Mouse (Mus musculus) kidney, postnatal 0 days (tissue): Measurements from ENCODE around the gene Ppp1r18. TPM values are rescaled to one million over a fixed set of nuclear protein-coding genes. Genes with fewer than 3 reads are reported as not detected.
A peak's percentile ranks its signal among the peaks of the same experiment; 100 is the strongest.

Experiments used
- ATAC-seq: fragments of 200-750 bp; cut with Nextera tagmentation; replicated peaks from 2 replicates; pipeline ENCODE4 v1.8.0; 2017; ENCODE audit warnings: low read depth, moderate number of reproducible peaks, moderate TSS enrichment, moderate library complexity; ENCODE audit not compliant: low FRiP score
- DNase-seq: peaks from one replicate; pipeline ENCODE4 v3.0.0-alpha.2; 2016; ENCODE audit warnings: low spot score
- H3K27ac ChIP-seq: fragments of 300-500 bp; sonication (generic); 2 replicates; pipeline ENCODE4 v1.5.1; 2014; ENCODE audit warnings: mild to moderate bottlenecking
- H3K27me3 ChIP-seq: fragments of 300-500 bp; sonication (generic); 2 replicates; pipeline ENCODE4 v1.6.1; 2014; ENCODE audit warnings: low read length, mixed read lengths; ENCODE audit not compliant: insufficient read depth
- H3K36me3 ChIP-seq: fragments of 300-500 bp; sonication (generic); 2 replicates; pipeline ENCODE4 v1.6.1; 2014; ENCODE audit warnings: low read length, mixed read lengths; ENCODE audit not compliant: insufficient read depth
- H3K4me1 ChIP-seq: fragments of 300-500 bp; sonication (generic); replicated peaks from 2 replicates; pipeline ENCODE4 v1.6.1; 2014; ENCODE audit warnings: antibody characterized with exemption, low read length, mixed read lengths; ENCODE audit not compliant: insufficient read depth
- H3K4me2 ChIP-seq: fragments of 300-500 bp; sonication (generic); 2 replicates; pipeline ENCODE4 v1.6.1; 2014; ENCODE audit warnings: mild to moderate bottlenecking, low read length, moderate library complexity, mixed read lengths
- H3K4me3 ChIP-seq: fragments of 300-500 bp; sonication (generic); replicated peaks from 2 replicates; pipeline ENCODE4 v1.5.1; 2014; ENCODE audit warnings: low read depth, low read length
- H3K9ac ChIP-seq: fragments of 300-500 bp; sonication (generic); 2 replicates; pipeline ENCODE4 v1.6.1; 2014; ENCODE audit warnings: low read depth, low read length
- H3K9me3 ChIP-seq: fragments of 300-500 bp; sonication (generic); replicated peaks from 2 replicates; pipeline ENCODE4 v1.6.1; 2016; ENCODE audit warnings: low read length, inconsistent platforms, mixed read lengths
- CTCF ChIP-seq: IDR thresholded peaks from 2 replicates; pipeline ENCODE4 v1.5.1; 2016; ENCODE audit warnings: antibody characterized with exemption, low read depth, mild to moderate bottlenecking, moderate library complexity
- WGBS: fragments of 180-500 bp; shearing (Covaris S2); extraction: QIAGEN DNeasy Blood & Tissue Kit; methylation state at CpG from one replicate; pipeline ENCODE4 v1.1.7; 2014; 5-methylcytosine and 5-hydroxymethylcytosine counted together
- microRNA counts: library from miRNA; unstranded; fragments of <30 nt; microRNA quantifications from one replicate; lab custom pipeline; 2015
- microRNA-seq: library from miRNA; unstranded; fragments of <30 nt; microRNA quantifications from one replicate; pipeline ENCODE4, GENCODE M21; 2016
- polyA plus RNA-seq: library from polyadenylated mRNA; unstranded; fragments of >200 nt; fragmentation: Nextera tagmentation; extraction: Ambion mirVana; gene quantifications from 2 replicates; pipeline ENCODE4 v1.2.1, GENCODE M21; 2015

Ppp1r18 gene
- polyA plus RNA-seq, 1 experiment from 2014 or later: 16.2 TPM

GRCm38 (mm10) chr17:35921710-35922109 lies 56.3 kb downstream of the Ppp1r18 start:
- DNase-seq (no peak), ATAC-seq (no peak)
- 0 out of 2 replicates have a peak overlapping the region, but pooled peaks have one; percentile 0 for H3K27ac ChIP-seq
- 72% methylated on average over 4 of the region's 4 CpGs for WGBS
- no peak for TF ChIP-seq CTCF
- peaks cover 32% of the 10 kb centered on the region for H3K36me3 ChIP-seq
- no peaks in the 10 kb centered on the region for H3K27me3 ChIP-seq
- H3K9ac ChIP-seq: no peak overlapping the region
- no peaks in the 10 kb centered on the region for H3K9me3 ChIP-seq
- H3K4me2 ChIP-seq: no peak overlapping the region
- peaks cover 18% of the 10 kb centered on the region; the same call in 1 of the 2 replicates for H3K4me1 ChIP-seq
- no peak overlapping the region for H3K4me3 ChIP-seq

DNA sequence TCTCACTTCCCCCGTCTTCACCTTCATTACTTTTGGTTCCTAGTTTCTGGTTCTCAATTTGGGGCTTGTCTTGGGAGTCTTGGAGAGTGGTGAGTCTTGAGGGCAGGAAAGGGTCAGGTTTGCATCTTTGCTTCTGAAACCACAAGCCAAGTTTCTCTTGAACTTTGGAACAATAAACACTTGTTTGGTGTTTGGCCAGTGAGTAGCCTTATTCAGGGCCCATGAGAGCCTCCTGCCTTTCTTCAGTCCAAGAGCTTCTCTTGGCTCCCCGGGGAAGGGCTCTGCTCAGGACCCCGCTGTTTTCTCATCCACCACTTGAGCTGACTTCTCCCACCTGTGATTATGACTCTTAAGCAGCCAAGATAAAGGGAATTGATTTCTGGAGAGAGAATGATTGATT lies 57.2 kb downstream of the Ppp1r18 start:
- H3K4me1 ChIP-seq: peaks cover 18% of the 10 kb centered on the region; the same call in 1 of the 2 replicates
- WGBS: 86% methylated on average over 3 of the region's 3 CpGs
- no peak overlapping the region for H3K27ac ChIP-seq
- peaks cover 37% of the 10 kb centered on the region for H3K36me3 ChIP-seq
- no peak overlapping the region for H3K9ac ChIP-seq
- no peak for TF ChIP-seq CTCF
- ATAC-seq (no peak), DNase-seq (no peak)
- H3K4me3 ChIP-seq: no peak overlapping the region
- H3K27me3 ChIP-seq: no peaks in the 10 kb centered on the region
- no peaks in the 10 kb centered on the region for H3K9me3 ChIP-seq
- no peak overlapping the region for H3K4me2 ChIP-seq

GRCm38 (mm10) chr17:35923281-35923680 lies 57.9 kb downstream of the Ppp1r18 start:
- 88% methylated on average over 4 of the region's 4 CpGs for WGBS
- Histone ChIP-seq H3K36me3 (peaks cover 44% of the 10 kb centered on the region), H3K27me3 (no peaks in the 10 kb centered on the region), H3K4me3 (no peak overlapping the region), H3K27ac (no peak overlapping the region), H3K9me3 (no peaks in the 10 kb centered on the region), H3K4me1 (peaks cover 18% of the 10 kb centered on the region; the same call in 1 of the 2 replicates), H3K9ac (no peak overlapping the region), H3K4me2 (no peak overlapping the region)
- no peak for ATAC-seq
- DNase-seq: no peak
- TF ChIP-seq CTCF: no peak

MicroRNA genes within 50 kb of the gene (microRNA counts, 519-probe panel; counts per million panel counts)
- microRNA mmu-miR-1894-3p (lab: Ali Mortazavi, UCI): 330 counts per million, percentile 68 among the panel's probes with 10 or more counts
- 330 counts per million, percentile 68 among the panel's probes with 10 or more counts for microRNA mmu-miR-1894-5p (lab: Ali Mortazavi, UCI)

Small RNA genes lying within 50 kb of the gene (microRNA-seq; reads per million reads assigned to microRNA genes)
- gene Gm28033 (1.4 reads per million), gene Mir1894 (not detected)

Other genes with a start within 250 kb of the Ppp1r18 start
- not detected in 2 replicates for gene Gm9573, start 239.0 kb upstream of the Ppp1r18 start, polyA plus RNA-seq
- gene Mucl3, start 221.9 kb upstream of the Ppp1r18 start, polyA plus RNA-seq: 0.11 and 0.13 TPM in 2 replicates
- 12.7 and 13.5 TPM in 2 replicates for gene Vars2, start 198.0 kb upstream of the Ppp1r18 start, polyA plus RNA-seq
- 35.6 and 36.5 TPM in 2 replicates for gene Gtf2h4, start 191.9 kb upstream of the Ppp1r18 start, polyA plus RNA-seq
- 89.1 and 94.3 TPM in 2 replicates for gene Ddr1, start 161.0 kb upstream of the Ppp1r18 start, polyA plus RNA-seq
- 83.6 and 93.1 TPM in 2 replicates for gene Ier3, start 43.9 kb upstream of the Ppp1r18 start, polyA plus RNA-seq
- gene Flot1, start 42.4 kb upstream of the Ppp1r18 start, polyA plus RNA-seq: 52.2 and 54.5 TPM in 2 replicates
- 503 and 575 TPM in 2 replicates for gene Tubb5, start 27.3 kb upstream of the Ppp1r18 start, polyA plus RNA-seq
- gene Mdc1, start 24.1 kb upstream of the Ppp1r18 start, polyA plus RNA-seq: 5.4 and 5.6 TPM in 2 replicates
- gene Nrm, start 4.3 kb upstream of the Ppp1r18 start, polyA plus RNA-seq: 36.9 and 44.6 TPM in 2 replicates
- gene Dhx16, start 14.2 kb downstream of the Ppp1r18 start, polyA plus RNA-seq: 29.2 and 33.3 TPM in 2 replicates
- 36.6 and 39.1 TPM in 2 replicates for gene 2310061I04Rik, start 31.8 kb downstream of the Ppp1r18 start, polyA plus RNA-seq
- 28.4 and 36.9 TPM in 2 replicates for gene Atat1, start 44.5 kb downstream of the Ppp1r18 start, polyA plus RNA-seq
- 88.4 and 94.7 TPM in 2 replicates for gene Mrps18b, start 50.8 kb downstream of the Ppp1r18 start, polyA plus RNA-seq
- gene Ppp1r10, start 50.8 kb downstream of the Ppp1r18 start, polyA plus RNA-seq: 28.8 and 29.7 TPM in 2 replicates
- 78.6 and 90.2 TPM in 2 replicates for gene Abcf1, start 104.2 kb downstream of the Ppp1r18 start, polyA plus RNA-seq
- 38.2 and 43.7 TPM in 2 replicates for gene Gnl1, start 114.3 kb downstream of the Ppp1r18 start, polyA plus RNA-seq
- gene Prr3, start 114.6 kb downstream of the Ppp1r18 start, polyA plus RNA-seq: 27.9 and 29.3 TPM in 2 replicates
- 1.3 and 1.7 TPM in 2 replicates for gene H2-T24, start 155.0 kb downstream of the Ppp1r18 start, polyA plus RNA-seq
- gene H2-T23, start 167.3 kb downstream of the Ppp1r18 start, polyA plus RNA-seq: 14.2 and 16.1 TPM in 2 replicates
- gene H2-T22, start 177.2 kb downstream of the Ppp1r18 start, polyA plus RNA-seq: 16.4 and 18.6 TPM in 2 replicates
- gene Gm6034, start 177.4 kb downstream of the Ppp1r18 start, polyA plus RNA-seq: not detected in 2 replicates
- 0.13 and 0.22 TPM in 2 replicates for gene Gm11127, start 192.8 kb downstream of the Ppp1r18 start, polyA plus RNA-seq